Mouse (Mus musculus): ENCODE data around the gene Dock10. TPM values are rescaled to one million over a fixed set of nuclear protein-coding genes. Genes with fewer than 3 reads are reported as not detected.

Dock10 gene
- polyA plus RNA-seq, 1 experiment from 2014 or later: 2.9 TPM

- Histone ChIP-seq H3K9ac (ENCODE audit: low read length) (no peak overlapping the region), H3K4me2 (no peak overlapping the region), H3K27me3 (ENCODE audit: control insufficient read depth, insufficient read depth, low read length) (no peaks in the 10 kb centered on the region), H3K9me3 (ENCODE audit: control insufficient read depth, low read length) (no peaks in the 10 kb centered on the region), H3K4me3 (ENCODE audit: low read depth, low read length) (no peak overlapping the region), H3K27ac (ENCODE audit: low read depth, low read length) (no peak overlapping the region), H3K36me3 (ENCODE audit: control insufficient read depth, insufficient read depth, low read length) (no peaks in the 10 kb centered on the region), H3K4me1 (ENCODE audit: control insufficient read depth, insufficient read depth, low read length) (no peaks in the 10 kb centered on the region)
- DNase-seq (ENCODE audit: low spot score, missing footprints): no peak
- no peak for ATAC-seq (ENCODE audit: low FRiP score)
- 88% methylated on average over 6 of the region's 6 CpGs for WGBS
Measured at GRCm38 (mm10) chr1:80719436-80719835, 38.9 kb downstream of the Dock10 start.

GRCm38 (mm10) chr1:80718666-80719065 lies 39.7 kb downstream of the Dock10 start:
- Histone ChIP-seq H3K9me3 (ENCODE audit: control insufficient read depth, low read length) (no peaks in the 10 kb centered on the region), H3K27me3 (ENCODE audit: control insufficient read depth, insufficient read depth, low read length) (no peaks in the 10 kb centered on the region), H3K36me3 (ENCODE audit: control insufficient read depth, insufficient read depth, low read length) (no peaks in the 10 kb centered on the region), H3K9ac (ENCODE audit: low read length) (no peak overlapping the region), H3K4me3 (ENCODE audit: low read depth, low read length) (no peak overlapping the region), H3K4me1 (ENCODE audit: control insufficient read depth, insufficient read depth, low read length) (no peaks in the 10 kb centered on the region), H3K27ac (ENCODE audit: low read depth, low read length) (no peak overlapping the region), H3K4me2 (no peak overlapping the region)
- no peak for ATAC-seq (ENCODE audit: low FRiP score)
- WGBS: 84% methylated on average over 1 of the region's 1 CpGs
- DNase-seq (ENCODE audit: low spot score, missing footprints): no peak

- no peaks in the 10 kb centered on the region for H3K4me1 ChIP-seq (ENCODE audit: control insufficient read depth, insufficient read depth, low read length)
- ATAC-seq (ENCODE audit: low FRiP score) (no peak), DNase-seq (ENCODE audit: low spot score, missing footprints) (no peak)
- no peak overlapping the region for H3K9ac ChIP-seq (ENCODE audit: low read length)
- H3K9me3 ChIP-seq (ENCODE audit: control insufficient read depth, low read length): no peaks in the 10 kb centered on the region
- H3K27ac ChIP-seq (ENCODE audit: low read depth, low read length): no peak overlapping the region
- no peaks in the 10 kb centered on the region for H3K36me3 ChIP-seq (ENCODE audit: control insufficient read depth, insufficient read depth, low read length)
- no peaks in the 10 kb centered on the region for H3K27me3 ChIP-seq (ENCODE audit: control insufficient read depth, insufficient read depth, low read length)
- no peak overlapping the region for H3K4me2 ChIP-seq
- no peak overlapping the region for H3K4me3 ChIP-seq (ENCODE audit: low read depth, low read length)
- 78% methylated on average over 3 of the region's 3 CpGs for WGBS
Measured at GRCm38 (mm10) chr1:80715917-80716316, 42.4 kb downstream of the Dock10 start.

DNA sequence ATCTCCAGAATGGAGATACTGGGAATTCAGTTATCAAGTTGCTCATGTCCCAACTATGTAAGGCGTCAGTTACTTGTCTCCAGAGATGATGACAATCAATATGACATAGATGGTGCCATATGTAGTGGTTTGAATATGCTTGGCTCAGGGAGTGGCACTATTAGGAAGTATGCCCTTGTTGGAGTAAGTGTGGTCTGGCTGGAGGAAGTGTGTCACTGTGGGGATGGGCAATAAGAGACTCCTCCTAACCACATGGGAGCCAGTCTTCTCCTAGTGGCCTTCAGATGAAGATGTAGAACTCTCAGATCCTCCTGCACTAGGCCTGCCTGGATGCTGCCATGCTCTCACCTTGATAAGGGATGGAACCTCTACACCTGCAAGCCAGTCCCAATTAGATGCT lies 44.4 kb downstream of the Dock10 start:
- no peaks in the 10 kb centered on the region for H3K4me1 ChIP-seq (ENCODE audit: control insufficient read depth, insufficient read depth, low read length)
- no peak overlapping the region for H3K9ac ChIP-seq (ENCODE audit: low read length)
- DNase-seq (ENCODE audit: low spot score, missing footprints) (no peak), ATAC-seq (ENCODE audit: low FRiP score) (no peak)
- H3K27me3 ChIP-seq (ENCODE audit: control insufficient read depth, insufficient read depth, low read length): no peaks in the 10 kb centered on the region
- H3K9me3 ChIP-seq (ENCODE audit: control insufficient read depth, low read length): no peaks in the 10 kb centered on the region
- H3K36me3 ChIP-seq (ENCODE audit: control insufficient read depth, insufficient read depth, low read length): no peaks in the 10 kb centered on the region
- H3K27ac ChIP-seq (ENCODE audit: low read depth, low read length): no peak overlapping the region
- WGBS: 86% methylated on average over 1 of the region's 1 CpGs
- no peak overlapping the region for H3K4me2 ChIP-seq
- H3K4me3 ChIP-seq (ENCODE audit: low read depth, low read length): no peak overlapping the region

DNA sequence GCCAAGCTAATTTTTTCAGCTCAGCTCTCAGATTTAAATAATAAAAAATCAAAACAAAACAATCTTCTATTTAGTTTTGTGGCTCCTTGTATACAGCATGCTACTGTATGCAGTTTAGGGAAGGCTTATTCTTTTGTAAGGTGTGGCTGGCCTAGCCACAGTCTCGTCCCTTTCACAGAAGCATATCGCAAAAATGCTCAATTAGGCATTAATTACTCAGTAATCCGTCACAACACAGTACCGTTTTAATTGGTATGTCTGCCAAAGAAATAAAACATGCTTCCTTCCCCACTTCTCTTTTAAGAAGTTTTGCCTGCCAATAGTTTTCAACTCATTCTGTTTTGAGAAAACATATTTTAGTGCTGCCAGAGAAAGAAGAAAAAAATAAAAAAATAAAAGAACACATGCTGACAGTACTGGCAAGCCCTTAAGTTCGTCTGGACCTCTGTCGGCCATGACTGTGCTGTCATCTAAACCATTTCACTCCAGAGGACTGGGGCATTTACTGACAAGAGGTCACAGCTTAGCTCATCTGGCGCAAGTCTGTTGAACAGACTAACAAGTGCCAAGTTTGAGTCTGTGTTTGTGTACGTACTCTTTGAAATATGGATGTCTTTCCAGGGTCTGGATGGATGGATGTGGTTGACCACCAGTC lies 47.6 kb downstream of the Dock10 start:
- Histone ChIP-seq H3K9me3 (ENCODE audit: control insufficient read depth, low read length) (no peaks in the 10 kb centered on the region), H3K36me3 (ENCODE audit: control insufficient read depth, insufficient read depth, low read length) (no peaks in the 10 kb centered on the region), H3K4me1 (ENCODE audit: control insufficient read depth, insufficient read depth, low read length) (no peaks in the 10 kb centered on the region), H3K27me3 (ENCODE audit: control insufficient read depth, insufficient read depth, low read length) (no peaks in the 10 kb centered on the region), H3K4me2 (no peak overlapping the region), H3K27ac (ENCODE audit: low read depth, low read length) (no peak overlapping the region), H3K4me3 (ENCODE audit: low read depth, low read length) (no peak overlapping the region), H3K9ac (ENCODE audit: low read length) (no peak overlapping the region)
- ATAC-seq (ENCODE audit: low FRiP score): no peak
- DNase-seq (ENCODE audit: low spot score, missing footprints): no peak
- 80% methylated on average over 8 of the region's 8 CpGs for WGBS

DNA sequence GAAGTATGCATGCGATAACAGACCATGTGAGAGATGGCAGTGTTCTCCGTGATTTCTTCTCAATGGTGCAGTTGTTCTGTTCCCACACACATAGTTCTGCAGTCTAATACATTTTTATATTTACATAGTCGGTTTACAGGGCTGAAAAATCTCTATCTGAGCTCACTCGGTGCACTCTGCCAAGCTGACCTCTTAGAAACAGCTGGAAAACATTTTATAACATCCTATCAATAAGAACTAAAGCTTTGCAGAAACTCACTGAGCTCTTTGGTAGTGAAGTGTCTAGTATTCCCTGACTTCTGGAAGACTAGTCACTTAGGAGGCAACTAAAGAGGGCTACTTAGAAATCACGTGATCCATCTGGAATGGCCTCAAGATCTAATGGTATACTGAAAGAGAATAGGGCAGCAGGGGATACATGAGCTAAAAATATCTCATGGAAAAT lies 48.2 kb downstream of the Dock10 start:
- no peak overlapping the region for H3K9ac ChIP-seq (ENCODE audit: low read length)
- H3K27ac ChIP-seq (ENCODE audit: low read depth, low read length): no peak overlapping the region
- DNase-seq (ENCODE audit: low spot score, missing footprints) (no peak), ATAC-seq (ENCODE audit: low FRiP score) (no peak)
- H3K4me2 ChIP-seq: no peak overlapping the region
- no peaks in the 10 kb centered on the region for H3K27me3 ChIP-seq (ENCODE audit: control insufficient read depth, insufficient read depth, low read length)
- no peaks in the 10 kb centered on the region for H3K36me3 ChIP-seq (ENCODE audit: control insufficient read depth, insufficient read depth, low read length)
- WGBS: 81% methylated on average over 5 of the region's 5 CpGs
- no peaks in the 10 kb centered on the region for H3K9me3 ChIP-seq (ENCODE audit: control insufficient read depth, low read length)
- H3K4me3 ChIP-seq (ENCODE audit: low read depth, low read length): no peak overlapping the region
- H3K4me1 ChIP-seq (ENCODE audit: control insufficient read depth, insufficient read depth, low read length): no peaks in the 10 kb centered on the region

DNA sequence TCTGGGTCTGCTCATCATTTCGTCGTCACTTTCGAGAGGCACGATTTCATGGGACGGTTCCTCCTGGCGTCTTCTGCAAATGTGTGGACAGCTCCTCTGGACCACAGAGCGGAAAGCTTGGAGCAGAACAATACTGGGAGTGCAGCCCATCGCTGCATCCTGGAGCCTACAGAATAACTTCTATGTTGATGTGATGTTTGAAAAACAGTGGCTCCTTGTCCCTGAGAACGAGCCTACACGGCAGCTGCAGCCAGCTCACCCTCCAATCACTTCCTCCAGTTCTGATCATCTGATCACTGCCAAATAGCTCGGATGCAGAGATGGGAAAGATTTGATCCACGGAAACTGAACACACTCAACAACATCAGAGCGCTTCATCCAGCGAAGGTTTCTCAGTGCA lies 49.0 kb downstream of the Dock10 start:
- DNase-seq (ENCODE audit: low spot score, missing footprints): no peak
- WGBS: 85% methylated on average over 14 of the region's 14 CpGs
- no peaks in the 10 kb centered on the region for H3K9me3 ChIP-seq (ENCODE audit: control insufficient read depth, low read length)
- no peaks in the 10 kb centered on the region for H3K4me1 ChIP-seq (ENCODE audit: control insufficient read depth, insufficient read depth, low read length)
- H3K36me3 ChIP-seq (ENCODE audit: control insufficient read depth, insufficient read depth, low read length): no peaks in the 10 kb centered on the region
- no peaks in the 10 kb centered on the region for H3K27me3 ChIP-seq (ENCODE audit: control insufficient read depth, insufficient read depth, low read length)
- no peak overlapping the region for H3K4me2 ChIP-seq
- no peak overlapping the region for H3K27ac ChIP-seq (ENCODE audit: low read depth, low read length)
- no peak overlapping the region for H3K4me3 ChIP-seq (ENCODE audit: low read depth, low read length)
- no peak overlapping the region for H3K9ac ChIP-seq (ENCODE audit: low read length)
- no peak for ATAC-seq (ENCODE audit: low FRiP score)

- no peak overlapping the region for H3K4me2 ChIP-seq
- H3K9me3 ChIP-seq (ENCODE audit: control insufficient read depth, low read length): no peaks in the 10 kb centered on the region
- no peaks in the 10 kb centered on the region for H3K36me3 ChIP-seq (ENCODE audit: control insufficient read depth, insufficient read depth, low read length)
- H3K27ac ChIP-seq (ENCODE audit: low read depth, low read length): no peak overlapping the region
- ATAC-seq (ENCODE audit: low FRiP score): no peak
- 96% methylated on average over 1 of the region's 1 CpGs for WGBS
- no peaks in the 10 kb centered on the region for H3K27me3 ChIP-seq (ENCODE audit: control insufficient read depth, insufficient read depth, low read length)
- no peak overlapping the region for H3K4me3 ChIP-seq (ENCODE audit: low read depth, low read length)
- no peak for DNase-seq (ENCODE audit: low spot score, missing footprints)
- H3K4me1 ChIP-seq (ENCODE audit: control insufficient read depth, insufficient read depth, low read length): no peaks in the 10 kb centered on the region
- H3K9ac ChIP-seq (ENCODE audit: low read length): no peak overlapping the region
Measured at GRCm38 (mm10) chr1:80703279-80703678, 55.0 kb downstream of the Dock10 start.

- H3K4me1 ChIP-seq (ENCODE audit: control insufficient read depth, insufficient read depth, low read length): no peaks in the 10 kb centered on the region
- H3K4me2 ChIP-seq: no peak overlapping the region
- H3K4me3 ChIP-seq (ENCODE audit: low read depth, low read length): no peak overlapping the region
- no peaks in the 10 kb centered on the region for H3K36me3 ChIP-seq (ENCODE audit: control insufficient read depth, insufficient read depth, low read length)
- H3K27me3 ChIP-seq (ENCODE audit: control insufficient read depth, insufficient read depth, low read length): no peaks in the 10 kb centered on the region
- no peak overlapping the region for H3K9ac ChIP-seq (ENCODE audit: low read length)
- H3K27ac ChIP-seq (ENCODE audit: low read depth, low read length): no peak overlapping the region
- no peaks in the 10 kb centered on the region for H3K9me3 ChIP-seq (ENCODE audit: control insufficient read depth, low read length)
- 73% methylated on average over 1 of the region's 1 CpGs for WGBS
- DNase-seq (ENCODE audit: low spot score, missing footprints) (no peak), ATAC-seq (ENCODE audit: low FRiP score) (no peak)
Measured at GRCm38 (mm10) chr1:80676004-80676673, 82.2 kb downstream of the Dock10 start.
